Mouse (Mus musculus) left cerebral cortex, postnatal 4 days (tissue): Measurements from ENCODE around the gene Zfp804a. TPM values are rescaled to one million over a fixed set of nuclear protein-coding genes. Genes with fewer than 3 reads are reported as not detected.

Experiments used
- DNase-seq: peaks from one replicate; pipeline ENCODE4 v3.0.0-alpha.2; 2022
- intact Hi-C: fragments of 180-260 bp; cut with DNase I; formaldehyde crosslinking; loops from one replicate; pipeline ENCODE4 v1.15.1; 2025
- total RNA-seq, 2 experiments: library from RNA; stranded (reverse); gene quantifications; 2 replicates each; pipeline ENCODE4 v1.2.3; 2021

Gene Zfp804a
- total RNA-seq, 2 experiments from 2014 or later, result 26.6 to 31.1 TPM

DNA sequence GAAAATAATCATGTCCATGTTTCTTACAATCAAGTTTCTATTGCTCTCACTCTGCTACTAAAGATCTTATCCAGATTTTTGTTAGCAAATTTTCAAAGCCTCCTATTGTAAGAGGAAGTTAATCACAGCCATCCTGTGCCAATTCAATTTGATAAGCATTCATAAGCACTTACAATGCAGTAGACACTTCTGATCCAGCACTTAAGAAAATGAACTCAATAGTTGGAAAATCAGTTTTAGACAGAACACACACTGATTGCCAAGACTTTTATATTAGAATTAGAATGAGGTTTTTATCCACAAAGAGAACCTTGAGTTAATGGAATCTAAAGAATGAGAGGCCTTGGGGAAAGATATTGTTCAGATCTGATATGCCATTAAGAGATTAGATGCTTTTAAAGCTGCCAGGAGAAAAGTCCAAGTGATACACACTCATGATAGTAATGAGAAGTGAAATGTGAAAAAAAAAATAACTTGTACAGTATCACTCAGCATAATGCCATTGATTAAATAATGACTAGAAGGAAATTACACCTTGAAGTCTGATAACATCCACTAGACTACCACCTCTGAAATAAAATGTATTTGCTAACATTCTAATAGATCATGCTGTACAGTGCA lies 194.0 kb downstream of the Zfp804a start:
- intact Hi-C loops, result no loop called here
- no peak for DNase-seq

- intact Hi-C loops, result no loop called here
- DNase-seq, result no peak
Observed at GRCm38 (mm10) chr2:82253382-82253781, 200.4 kb downstream of the Zfp804a start.

DNA sequence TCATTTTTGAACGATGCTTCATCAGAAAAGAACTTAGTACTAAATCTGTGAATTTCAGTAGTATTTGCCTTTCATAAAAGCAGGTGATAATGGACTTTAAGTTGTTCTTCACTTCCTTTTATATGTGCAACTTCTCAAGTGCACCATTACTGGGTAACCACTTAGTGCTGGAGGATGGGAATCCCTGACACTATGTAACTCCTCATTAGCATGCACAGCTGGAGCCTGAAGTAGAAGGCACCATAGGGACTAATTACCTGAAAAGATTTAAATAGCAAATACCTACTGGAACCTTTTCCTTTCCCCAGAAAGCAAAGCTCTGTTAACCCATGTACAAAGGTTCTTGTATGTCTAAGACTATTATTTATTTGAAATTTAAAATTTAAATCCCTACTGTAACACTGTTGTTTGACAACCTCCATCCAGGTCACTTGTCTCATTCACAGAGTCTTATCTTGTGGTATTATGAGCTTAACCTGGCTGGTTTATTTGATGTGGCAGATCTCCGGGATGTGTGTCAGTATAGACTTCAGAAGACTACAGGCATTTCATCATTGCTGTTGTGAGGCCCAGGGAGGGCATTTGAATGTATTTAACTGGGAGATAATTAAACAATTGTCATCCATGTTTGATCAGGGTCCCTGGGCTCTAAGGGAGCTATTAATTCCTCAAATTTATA lies 229.7 kb downstream of the Zfp804a start:
- intact Hi-C loops, result no loop called here
- no peak for DNase-seq

DNA sequence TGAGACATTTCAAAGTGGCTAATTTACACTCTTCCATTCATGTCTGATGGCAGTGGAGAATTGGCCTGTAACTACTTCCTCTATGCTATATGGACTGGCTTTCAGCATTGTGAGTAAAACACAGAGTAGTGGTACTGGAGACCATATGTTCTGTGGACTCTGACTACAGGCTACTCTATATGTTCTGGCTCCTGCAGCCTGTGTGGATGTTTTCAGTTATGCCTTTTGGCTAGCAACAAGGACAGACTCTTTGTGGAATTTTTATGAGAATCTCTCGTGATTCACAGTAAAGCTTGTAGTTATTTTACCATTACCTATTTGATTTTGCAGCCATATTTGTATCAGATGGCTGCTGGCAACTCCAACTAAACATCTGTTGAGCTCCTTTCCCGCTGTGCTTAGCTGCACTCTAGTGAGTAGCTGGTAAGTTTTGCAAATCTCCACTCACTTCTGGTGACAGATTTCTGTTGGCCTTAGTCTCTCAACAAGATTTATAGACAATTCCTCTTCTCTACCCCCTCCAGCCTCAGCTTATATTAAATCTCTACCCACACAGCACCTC lies 242.0 kb downstream of the Zfp804a start:
- intact Hi-C loops, result no loop called here
- DNase-seq, result no peak
